Mouse (Mus musculus) olfactory bulb, adult 2 months (tissue): ENCODE results near the gene Prl5a1.

Experiments
- CTCF ChIP-seq: fragments of 200-500 bp; IDR thresholded peaks from 2 replicates; pipeline ENCODE4 v1.5.1; 2012; ENCODE audit warnings: low read depth, mild to moderate bottlenecking, low read length, moderate library complexity; ENCODE audit not compliant: insufficient read depth
- POLR2A ChIP-seq: fragments of 200-500 bp; IDR thresholded peaks from 2 replicates; pipeline ENCODE4 v1.6.1; 2012; ENCODE audit warnings: mild to moderate bottlenecking, low read depth, low read length, moderate library complexity; ENCODE audit not compliant: insufficient read depth

DNA sequence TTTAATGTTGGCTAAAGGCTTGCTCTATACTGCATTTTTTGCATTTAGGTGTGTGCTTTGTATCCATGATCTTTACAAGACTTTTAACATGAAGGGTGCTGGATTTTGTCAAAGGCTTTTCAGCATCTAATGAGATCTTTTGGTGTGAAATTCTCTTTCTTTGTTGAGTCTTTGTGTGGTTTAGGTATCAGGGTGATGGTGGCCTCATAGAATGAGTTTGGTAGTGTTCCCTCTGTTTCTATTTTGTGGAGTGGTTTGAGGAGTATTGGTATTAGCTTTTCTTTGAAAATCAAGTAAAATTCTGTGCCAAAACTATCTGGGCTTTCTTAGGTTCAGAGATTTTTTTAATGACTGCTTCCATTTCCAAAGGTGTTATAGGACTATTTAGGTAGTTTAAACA, 6.5 kb upstream of the Prl5a1 start:
- TF ChIP-seq CTCF (no peak), POLR2A (no peak)
